Mouse (Mus musculus): ENCODE data around the gene Tnni3k.

- TF ChIP-seq CTCF (IDR thresholded peaks at IDR 0.05; ENCODE audit: borderline replicate concordance, insufficient read depth, low read length) (no peak), POLR2A (IDR thresholded peaks at IDR 0.05; ENCODE audit: low read depth, low read length) (no peak)
Measured at GRCm38 (mm10) chr3:154816801-154817625, 238.2 kb downstream of the Tnni3k start.
